Mouse (Mus musculus): ENCODE data around the gene Coq10b.

The Coq10b gene

GRCm38 (mm10) chr1:55052355-55052953 lies at the start of gene Coq10b:
Coq10b (plus strand) TSS chr1:55052770.
- peak; percentile 98 for DNase-seq (ENCODE audit: low read depth, low spot score)

DNA sequence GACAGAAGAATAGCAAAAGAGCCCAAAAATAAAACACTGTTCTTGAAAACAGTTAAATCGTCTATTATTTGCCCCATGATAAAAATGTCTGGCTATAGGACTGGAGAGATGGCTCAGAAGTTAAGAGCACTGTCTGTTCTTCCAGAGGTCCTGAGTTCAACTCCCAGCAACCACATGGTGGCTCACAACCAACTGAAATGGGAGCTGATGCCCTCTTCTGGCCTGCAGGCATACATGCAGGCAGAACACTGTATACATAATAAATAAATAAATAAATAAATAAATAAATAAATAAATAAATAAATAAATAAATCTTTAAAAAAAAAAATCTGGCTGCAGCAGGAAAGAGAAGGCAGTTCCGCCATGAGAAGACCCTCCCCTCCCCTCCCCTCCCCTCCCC lies 44.3 kb upstream of the Coq10b start:
- DNase-seq (ENCODE audit: low read depth, low spot score) = peak; percentile 33

DNA sequence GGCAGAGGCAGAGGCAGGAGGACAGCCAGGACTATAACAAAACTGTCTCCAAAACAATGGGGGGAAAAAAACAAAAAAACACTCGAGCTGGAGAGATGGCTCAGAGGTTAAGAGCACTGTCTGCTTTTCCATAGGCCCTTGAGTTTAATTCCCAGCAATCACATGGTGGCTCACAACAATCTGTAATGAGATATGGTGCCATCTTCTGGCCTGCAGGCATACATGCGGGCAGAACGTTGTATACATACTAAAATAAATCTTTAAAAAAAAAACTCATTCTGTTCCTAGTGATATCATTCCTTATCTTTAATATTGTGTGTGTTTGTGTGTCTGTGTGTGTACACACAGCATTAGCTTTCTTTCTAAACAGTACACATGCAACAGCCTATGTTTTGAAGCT lies 40.1 kb upstream of the Coq10b start:
- DNase-seq (ENCODE audit: low read depth, low spot score) = peak; percentile 13

GRCm38 (mm10) chr1:55021907-55022306 lies 30.7 kb upstream of the Coq10b start:
- no peak for DNase-seq (ENCODE audit: low read depth, low spot score)

- DNase-seq (ENCODE audit: low read depth, low spot score) = peak; percentile 71
Observed at GRCm38 (mm10) chr1:55025656-55026430, 26.7 kb upstream of the Coq10b start.

- no peak for DNase-seq (ENCODE audit: low read depth, low spot score)
Observed at GRCm38 (mm10) chr1:55026444-55027252, 25.9 kb upstream of the Coq10b start.

DNA sequence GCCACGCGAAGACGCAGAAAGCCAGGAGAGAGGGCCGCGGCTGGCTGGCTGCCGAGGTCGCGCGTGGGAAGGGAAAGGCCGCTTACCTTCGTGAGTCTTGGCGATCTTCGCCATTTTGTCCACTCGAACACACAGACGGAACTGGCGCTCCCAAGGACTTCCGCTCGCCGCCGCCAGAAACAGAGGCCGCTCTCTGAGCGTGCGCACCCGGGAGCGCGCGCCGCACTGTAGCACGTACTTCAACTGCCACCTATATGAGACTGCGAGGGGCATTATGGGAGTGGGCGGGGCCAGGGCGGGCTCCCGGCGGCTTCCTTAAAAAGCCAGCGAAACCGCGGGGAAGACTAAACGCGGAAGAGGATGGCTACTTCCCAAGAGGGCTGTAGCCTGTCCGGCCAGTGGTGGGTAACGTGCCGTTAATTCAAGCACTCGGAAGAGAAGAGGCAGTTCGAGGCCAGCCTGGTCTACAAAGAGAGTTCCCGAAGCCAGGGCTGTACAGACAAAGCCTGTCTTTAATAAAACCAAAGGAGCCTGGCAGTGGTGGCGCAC lies 25.2 kb upstream of the Coq10b start, which contains the start of gene Sf3b1:
Sf3b1 (minus strand) TSS at position 229 of the 549 bp plus-strand sequence.
- peak; percentile 99 for DNase-seq (ENCODE audit: low read depth, low spot score)

DNA sequence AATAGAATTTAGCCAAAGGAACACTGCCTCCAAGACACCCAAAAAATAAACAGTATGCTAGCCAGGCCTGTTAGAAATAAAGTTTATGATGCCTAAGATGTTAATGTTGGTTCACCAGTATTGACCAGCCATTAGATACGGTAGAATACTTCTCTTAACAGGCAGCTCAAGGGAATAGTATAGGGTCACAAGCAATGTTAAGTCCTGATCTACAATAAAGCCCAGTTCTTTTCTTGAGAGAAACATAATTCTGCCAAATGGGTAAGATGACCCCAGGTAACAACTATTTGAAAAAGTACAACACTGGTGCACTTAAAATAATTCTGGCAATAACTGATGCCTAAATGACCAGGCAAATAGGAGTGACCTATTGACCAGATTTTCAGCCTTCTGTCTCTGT lies 24.6 kb upstream of the Coq10b start:
- peak; percentile 55 for DNase-seq (ENCODE audit: low read depth, low spot score)

GRCm38 (mm10) chr1:55028512-55029249 lies 23.9 kb upstream of the Coq10b start:
- DNase-seq (ENCODE audit: low read depth, low spot score) = peak; percentile 90

DNA sequence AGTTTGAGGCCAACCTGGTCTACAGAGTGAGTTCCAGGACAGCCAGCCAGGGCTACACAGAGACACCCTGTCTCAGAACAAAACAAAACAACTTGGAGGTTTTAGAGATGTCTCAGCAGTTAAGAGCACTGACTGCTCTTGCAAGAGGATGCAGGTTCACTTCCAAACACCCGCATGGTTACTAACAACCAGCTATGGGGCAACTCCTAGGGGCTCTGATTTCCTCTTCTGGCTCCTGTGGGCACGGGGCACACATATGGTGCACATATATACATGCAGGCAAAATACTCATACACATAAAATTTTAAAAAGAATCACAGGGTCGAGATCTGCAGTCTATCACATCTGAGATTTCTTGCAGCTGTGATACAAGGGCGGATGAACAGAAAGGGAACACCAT lies 23.1 kb upstream of the Coq10b start:
- DNase-seq (ENCODE audit: low read depth, low spot score) = no peak

- no peak for DNase-seq (ENCODE audit: low read depth, low spot score)
Observed at GRCm38 (mm10) chr1:55031026-55031779, 21.4 kb upstream of the Coq10b start.

DNA sequence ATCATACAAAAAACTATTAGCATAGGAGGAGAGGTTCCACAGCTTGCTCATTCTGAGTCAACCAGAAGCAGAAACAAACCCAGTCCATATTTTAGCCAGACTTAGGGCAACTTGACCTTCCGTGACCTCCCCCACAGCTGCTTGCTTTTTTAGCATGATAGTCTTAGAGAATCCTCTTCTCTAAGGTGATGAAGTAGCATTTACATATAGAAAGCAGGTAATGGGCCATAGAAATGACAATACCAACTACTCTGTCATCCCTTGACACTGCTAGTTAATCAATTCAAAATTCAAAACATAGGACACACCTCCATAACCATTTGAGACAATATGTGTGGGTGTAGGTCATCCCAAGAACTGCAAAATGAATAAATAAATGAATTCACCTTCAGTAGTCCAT lies 12.6 kb upstream of the Coq10b start:
- DNase-seq (ENCODE audit: low read depth, low spot score) = no peak

GRCm38 (mm10) chr1:55041691-55042090 lies 10.9 kb upstream of the Coq10b start:
- DNase-seq (ENCODE audit: low read depth, low spot score) = no peak

DNA sequence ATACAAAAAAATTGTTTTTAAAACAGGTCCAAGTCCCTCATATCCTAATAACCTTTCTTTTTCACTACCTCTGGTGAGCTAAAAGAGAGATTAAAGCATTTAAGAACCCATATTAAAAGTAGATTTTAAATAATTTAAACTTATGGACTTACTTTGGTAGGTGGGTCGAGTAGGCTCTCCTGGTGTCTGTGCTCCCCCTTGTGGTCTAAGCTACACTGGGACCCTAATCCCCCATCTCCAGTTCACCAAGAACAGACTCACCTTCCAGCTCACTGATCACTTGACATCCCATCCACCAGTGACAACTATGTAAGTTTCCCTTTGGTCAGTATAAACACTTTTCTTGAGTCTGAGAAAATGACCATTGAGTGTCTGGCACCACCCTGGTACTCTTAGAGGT lies 10.3 kb upstream of the Coq10b start:
- peak; percentile 51 for DNase-seq (ENCODE audit: low read depth, low spot score)

DNA sequence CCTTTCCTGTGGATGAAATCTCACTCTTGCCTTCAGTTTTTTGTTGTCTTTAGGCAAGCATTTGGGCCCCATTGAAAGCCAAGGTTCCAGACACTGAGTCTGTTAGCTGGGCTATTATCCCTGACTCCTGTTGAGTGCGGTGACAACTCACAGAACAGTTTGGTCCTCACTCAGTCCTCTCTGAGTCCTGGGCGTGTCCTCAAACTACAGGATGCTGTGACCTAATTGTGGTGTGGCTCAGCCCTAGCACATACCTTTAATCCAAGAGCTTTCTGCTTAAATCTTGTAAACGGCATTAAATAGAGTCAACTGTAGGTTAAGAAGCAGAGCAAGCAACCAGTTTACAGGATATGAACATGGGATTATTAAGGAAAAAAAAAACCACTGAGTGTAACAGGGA lies 9.4 kb upstream of the Coq10b start:
- DNase-seq (ENCODE audit: low read depth, low spot score) = no peak

DNA sequence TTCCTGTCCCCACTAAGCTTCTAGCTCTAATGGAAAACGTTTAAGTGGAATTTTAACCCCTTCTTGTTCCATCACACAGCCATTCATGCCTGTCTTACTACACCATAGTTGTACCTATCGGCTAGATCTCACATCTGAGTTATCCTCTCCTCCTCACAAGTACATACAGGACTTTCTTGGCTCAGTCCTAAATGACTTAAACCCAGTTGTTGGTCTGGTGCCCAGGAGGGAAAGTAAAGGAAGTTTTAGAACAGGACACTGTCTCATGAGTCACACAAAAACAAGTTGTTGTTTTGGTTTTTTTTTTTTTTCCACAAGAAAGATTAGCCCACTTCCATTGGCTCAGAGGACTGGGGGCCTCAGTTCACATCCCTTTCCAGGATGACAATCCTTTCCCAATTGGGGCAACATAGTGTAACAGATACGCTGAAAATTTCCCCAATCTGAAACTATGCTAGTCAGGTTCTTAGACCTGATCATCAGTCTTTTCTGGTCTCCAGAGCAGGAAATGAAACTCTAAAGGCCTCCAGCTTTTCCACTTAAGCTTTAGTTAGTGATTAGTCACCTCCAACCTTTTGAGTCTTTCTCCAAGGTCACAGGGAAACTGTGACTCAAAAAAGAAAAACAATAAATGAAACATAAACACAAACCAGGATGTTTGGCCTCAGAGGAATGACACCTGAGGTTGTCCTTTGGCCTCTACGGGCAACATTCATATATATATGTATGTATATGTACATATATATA lies 3.6 kb upstream of the Coq10b start:
- peak; percentile 10 for DNase-seq (ENCODE audit: low read depth, low spot score)

- no peak for DNase-seq (ENCODE audit: low read depth, low spot score)
Observed at GRCm38 (mm10) chr1:55051671-55052070, 899 bp upstream of the Coq10b start.

- DNase-seq (ENCODE audit: low read depth, low spot score) = no peak
Observed at GRCm38 (mm10) chr1:55053005-55053404, 435 bp downstream of the Coq10b start.

- peak; percentile 28 for DNase-seq (ENCODE audit: low read depth, low spot score)
Observed at GRCm38 (mm10) chr1:55053596-55053995, 1.0 kb downstream of the Coq10b start.

Measured in A20 (cell line).